Mouse (Mus musculus) layer of hippocampus, adult 2 months (tissue): Measurements from ENCODE around the gene Slc25a39. TPM values are rescaled to one million over a fixed set of nuclear protein-coding genes. Genes with fewer than 3 reads are reported as not detected.

Experiments used
- DNase-seq, 2 experiments: peaks; one replicate each; pipeline ENCODE4 v3.0.0; 2022; ENCODE audit warnings: low spot score in 2 of 2
- H3K27ac ChIP-seq: fragments of 200-600 bp; 2 replicates; pipeline ENCODE4 v1.8.1; 2022
- H3K4me3 ChIP-seq: fragments of 200-600 bp; 2 replicates; pipeline ENCODE4 v1.8.1; 2022; ENCODE audit warnings: mild to moderate bottlenecking
- CTCF ChIP-seq: fragments of 200-600 bp; conservative IDR thresholded peaks from 2 replicates; pipeline ENCODE4 v1.8.1; 2022; ENCODE audit warnings: antibody characterized with exemption, mild to moderate bottlenecking, moderate library complexity
- total RNA-seq, 2 experiments: library from RNA; stranded (reverse); gene quantifications; 2 replicates each; pipeline ENCODE4 v1.2.3; 2021

The Slc25a39 gene
- total RNA-seq, 2 experiments from 2014 or later: 62.5 to 62.6 TPM

GRCm38 (mm10) chr11:102405544-102406285 lies 2.0 kb downstream of the Slc25a39 start:
- Histone ChIP-seq H3K27ac (peak overlapping the region; percentile 95; the same call in 1 of the 2 replicates), H3K4me3 (peak overlapping the region; percentile 58)
- DNase-seq: no peak
- no peak for TF ChIP-seq CTCF

GRCm38 (mm10) chr11:102404161-102405010 lies 3.4 kb downstream of the Slc25a39 start:
- TF ChIP-seq CTCF: no peak
- Histone ChIP-seq H3K4me3 (no peak overlapping the region), H3K27ac (peak overlapping the region; percentile 32; the same call in 1 of the 2 replicates)
- DNase-seq: no peak

GRCm38 (mm10) chr11:102403657-102404056 lies 4.1 kb downstream of the Slc25a39 start:
- TF ChIP-seq CTCF: no peak
- Histone ChIP-seq H3K4me3 (no peak overlapping the region), H3K27ac (no peak overlapping the region)
- no peak for DNase-seq

- Histone ChIP-seq H3K4me3 (no peak overlapping the region), H3K27ac (no peak overlapping the region)
- TF ChIP-seq CTCF: no peak
- DNase-seq: no peak
These were observed 5.7 kb downstream of the Slc25a39 start for GRCm38 (mm10) chr11:102401898-102402500.

GRCm38 (mm10) chr11:102400513-102401084 lies 7.1 kb downstream of the Slc25a39 start:
- no peak overlapping the region for H3K27ac ChIP-seq
- DNase-seq: no peak
- H3K4me3 ChIP-seq: no peak overlapping the region
- TF ChIP-seq CTCF: no peak

- H3K27ac ChIP-seq: peak overlapping the region; percentile 99; the same call in 1 of the 2 replicates
- no peak for DNase-seq
These were observed 8.1 kb downstream of the Slc25a39 start for GRCm38 (mm10) chr11:102399610-102400072.

GRCm38 (mm10) chr11:102399107-102399506 lies 8.6 kb downstream of the Slc25a39 start:
- no peak for TF ChIP-seq CTCF
- DNase-seq: no peak
- peak overlapping the region; percentile 99 for H3K27ac ChIP-seq
- H3K4me3 ChIP-seq: no peak overlapping the region

More at GRCm38 (mm10) chr11:102399610-102400072, 8.1 kb downstream of the Slc25a39 start:
- TF ChIP-seq CTCF: no peak
- H3K4me3 ChIP-seq: no peak overlapping the region

- Histone ChIP-seq H3K27ac (peak overlapping the region; percentile 99), H3K4me3 (peak overlapping the region; percentile 10; the same call in 1 of the 2 replicates)
- no peak for DNase-seq
- TF ChIP-seq CTCF: no peak
These were observed 9.5 kb downstream of the Slc25a39 start for GRCm38 (mm10) chr11:102398007-102398825.

GRCm38 (mm10) chr11:102396671-102397141 lies 11.0 kb downstream of the Slc25a39 start:
- H3K27ac ChIP-seq: peak overlapping the region; percentile 99
- H3K4me3 ChIP-seq: peak overlapping the region; percentile 88
- TF ChIP-seq CTCF: no peak
- DNase-seq: no peak

- DNase-seq: no peak
- TF ChIP-seq CTCF: no peak
- Histone ChIP-seq H3K4me3 (peak overlapping the region; percentile 88), H3K27ac (peak overlapping the region; percentile 99)
These were observed 11.5 kb downstream of the Slc25a39 start for GRCm38 (mm10) chr11:102396263-102396662.

- peak overlapping the region; percentile 99 for H3K27ac ChIP-seq
- DNase-seq: no peak
- TF ChIP-seq CTCF: no peak
These were observed 12.5 kb downstream of the Slc25a39 start for GRCm38 (mm10) chr11:102395250-102395649.

More at GRCm38 (mm10) chr11:102395250-102395649, 12.5 kb downstream of the Slc25a39 start:
- peak overlapping the region; percentile 88 for H3K4me3 ChIP-seq
